Mouse (Mus musculus) bone marrow, adult 2 months (tissue): ENCODE measurements around the gene Gtf3c3.

ENCODE experiments used
- CTCF ChIP-seq: fragments of 200-500 bp; IDR thresholded peaks from 2 replicates; pipeline ENCODE4 v1.5.1; 2011; ENCODE audit warnings: low read length, control low read depth; ENCODE audit not compliant: control insufficient read depth, insufficient read depth
- POLR2A ChIP-seq: fragments of 200-500 bp; IDR thresholded peaks from 2 replicates; pipeline ENCODE4 v1.6.1; 2011; ENCODE audit warnings: low read depth, mild to moderate bottlenecking, control low read depth, low read length, borderline replicate concordance; ENCODE audit not compliant: control insufficient read depth

GRCm38 (mm10) chr1:54484744-54485420 is 46.1 kb upstream of the Gtf3c3 start:
- TF ChIP-seq CTCF (no peak), POLR2A (no peak)
